Mouse (Mus musculus): ENCODE results near the gene Sox15. TPM values are rescaled to one million over a fixed set of nuclear protein-coding genes. Genes with fewer than 3 reads are reported as not detected.
"Not testable (repeated sequence)": the region's sequence is repeated elsewhere in the genome, so short reads cannot be mapped to it uniquely, and the experiment has no call there.

Sox15 gene
- polyA plus RNA-seq, 1 experiment = 0.24 TPM

- H3K36me3 ChIP-seq (ENCODE audit: control insufficient read depth, insufficient read depth, low read length) = no peaks in the 10 kb centered on the region
- H3K4me1 ChIP-seq (replicated peaks; ENCODE audit: control insufficient read depth, insufficient read depth, low read length) = peaks cover 10% of the 10 kb centered on the region
- DNase-seq = no peak
- WGBS = 81% methylated on average over 4 of the region's 4 CpGs
- TF ChIP-seq POLR2A (IDR thresholded peaks at IDR 0.05; ENCODE audit: control insufficient read depth, extremely low read depth, insufficient read depth, low read length, poor library complexity) = no peak
- TF ChIP-seq CTCF (IDR thresholded peaks at IDR 0.05; ENCODE audit: borderline replicate concordance, control insufficient read depth, extremely low read depth, insufficient read depth, low read length, poor library complexity) = no peak
- H3K27me3 ChIP-seq (ENCODE audit: control insufficient read depth, insufficient read depth, low read length) = no peaks in the 10 kb centered on the region
- no peak overlapping the region for H3K4me3 ChIP-seq (ENCODE audit: control insufficient read depth, insufficient read depth, low read length)
- H3K27ac ChIP-seq (ENCODE audit: control insufficient read depth, insufficient read depth, low read length) = no peak overlapping the region
These were observed 44.2 kb upstream of the Sox15 start for GRCm38 (mm10) chr11:69610899-69611298.

- peak; percentile 74 for DNase-seq
- 0 out of 2 replicates have a peak, but pooled peaks cover 5% of the 10 kb centered on the region for H3K4me1 ChIP-seq (replicated peaks; ENCODE audit: control insufficient read depth, insufficient read depth, low read length)
- H3K4me3 ChIP-seq (ENCODE audit: control insufficient read depth, insufficient read depth, low read length) = no peak overlapping the region
- no peak overlapping the region for H3K27ac ChIP-seq (ENCODE audit: control insufficient read depth, insufficient read depth, low read length)
- no peaks in the 10 kb centered on the region for H3K36me3 ChIP-seq (ENCODE audit: control insufficient read depth, insufficient read depth, low read length)
- TF ChIP-seq POLR2A (IDR thresholded peaks at IDR 0.05; ENCODE audit: control insufficient read depth, extremely low read depth, insufficient read depth, low read length, poor library complexity) (no peak), CTCF (IDR thresholded peaks at IDR 0.05; ENCODE audit: borderline replicate concordance, control insufficient read depth, extremely low read depth, insufficient read depth, low read length, poor library complexity) (peak; percentile 72; the same call in 1 of the 2 replicates)
- no peaks in the 10 kb centered on the region; the same call in 1 of the 2 replicates for H3K27me3 ChIP-seq (ENCODE audit: control insufficient read depth, insufficient read depth, low read length)
- WGBS = 12% methylated on average over 19 of the region's 19 CpGs
These were observed 41.4 kb upstream of the Sox15 start for GRCm38 (mm10) chr11:69613553-69614256.

- H3K4me1 ChIP-seq (replicated peaks; ENCODE audit: control insufficient read depth, insufficient read depth, low read length); H3K27me3 ChIP-seq (ENCODE audit: control insufficient read depth, insufficient read depth, low read length); H3K36me3 ChIP-seq (ENCODE audit: control insufficient read depth, insufficient read depth, low read length); DNase-seq; H3K4me3 ChIP-seq (ENCODE audit: control insufficient read depth, insufficient read depth, low read length); H3K27ac ChIP-seq (ENCODE audit: control insufficient read depth, insufficient read depth, low read length): not testable (repeated sequence)
- 50% methylated on average over 11 of the region's 11 CpGs for WGBS
These were observed 40.9 kb upstream of the Sox15 start for GRCm38 (mm10) chr11:69614257-69614588.

- no peak overlapping the region for H3K27ac ChIP-seq (ENCODE audit: control insufficient read depth, insufficient read depth, low read length)
- no peak for DNase-seq
- no peak overlapping the region for H3K4me3 ChIP-seq (ENCODE audit: control insufficient read depth, insufficient read depth, low read length)
- TF ChIP-seq CTCF (IDR thresholded peaks at IDR 0.05; ENCODE audit: borderline replicate concordance, control insufficient read depth, extremely low read depth, insufficient read depth, low read length, poor library complexity) (no peak), POLR2A (IDR thresholded peaks at IDR 0.05; ENCODE audit: control insufficient read depth, extremely low read depth, insufficient read depth, low read length, poor library complexity) (no peak)
- 63% methylated on average over 10 of the region's 10 CpGs for WGBS
- H3K36me3 ChIP-seq (ENCODE audit: control insufficient read depth, insufficient read depth, low read length) = no peaks in the 10 kb centered on the region
- H3K4me1 ChIP-seq (replicated peaks; ENCODE audit: control insufficient read depth, insufficient read depth, low read length) = 0 out of 2 replicates have a peak, but pooled peaks cover 5% of the 10 kb centered on the region
- H3K27me3 ChIP-seq (ENCODE audit: control insufficient read depth, insufficient read depth, low read length) = no peaks in the 10 kb centered on the region; the same call in 1 of the 2 replicates
These were observed 38.3 kb upstream of the Sox15 start for GRCm38 (mm10) chr11:69616781-69617180.

GRCm38 (mm10) chr11:69617805-69618204, 37.3 kb upstream of the Sox15 start, which contains the start of gene Shbg:
TSS of gene Shbg (minus strand) at chr11:69617905.
- no peaks in the 10 kb centered on the region; the same call in 1 of the 2 replicates for H3K27me3 ChIP-seq (ENCODE audit: control insufficient read depth, insufficient read depth, low read length)
- H3K4me1 ChIP-seq (replicated peaks; ENCODE audit: control insufficient read depth, insufficient read depth, low read length) = 0 out of 2 replicates have a peak, but pooled peaks cover 5% of the 10 kb centered on the region
- no peak for DNase-seq
- WGBS = 83% methylated on average over 5 of the region's 5 CpGs
- H3K4me3 ChIP-seq (ENCODE audit: control insufficient read depth, insufficient read depth, low read length) = no peak within 1 kb of the TSS
- H3K36me3 ChIP-seq (ENCODE audit: control insufficient read depth, insufficient read depth, low read length) = no peaks in the 10 kb centered on the region
- no peak within 1 kb of the TSS for H3K27ac ChIP-seq (ENCODE audit: control insufficient read depth, insufficient read depth, low read length)
- TF ChIP-seq CTCF (IDR thresholded peaks at IDR 0.05; ENCODE audit: borderline replicate concordance, control insufficient read depth, extremely low read depth, insufficient read depth, low read length, poor library complexity) = no peak
- no peak for TF ChIP-seq POLR2A (IDR thresholded peaks at IDR 0.05; ENCODE audit: control insufficient read depth, extremely low read depth, insufficient read depth, low read length, poor library complexity)

- Histone ChIP-seq H3K4me3 (ENCODE audit: control insufficient read depth, insufficient read depth, low read length) (no peak overlapping the region), H3K4me1 (replicated peaks; ENCODE audit: control insufficient read depth, insufficient read depth, low read length) (no peaks in the 10 kb centered on the region), H3K36me3 (ENCODE audit: control insufficient read depth, insufficient read depth, low read length) (no peaks in the 10 kb centered on the region), H3K27ac (ENCODE audit: control insufficient read depth, insufficient read depth, low read length) (no peak overlapping the region), H3K27me3 (ENCODE audit: control insufficient read depth, insufficient read depth, low read length) (no peaks in the 10 kb centered on the region; the same call in 1 of the 2 replicates)
- no peak for TF ChIP-seq POLR2A (IDR thresholded peaks at IDR 0.05; ENCODE audit: control insufficient read depth, extremely low read depth, insufficient read depth, low read length, poor library complexity)
- TF ChIP-seq CTCF (IDR thresholded peaks at IDR 0.05; ENCODE audit: borderline replicate concordance, control insufficient read depth, extremely low read depth, insufficient read depth, low read length, poor library complexity) = no peak
- no peak for DNase-seq
- WGBS = 88% methylated on average over 7 of the region's 7 CpGs
These were observed 34.6 kb upstream of the Sox15 start for GRCm38 (mm10) chr11:69620394-69621081.
